Mouse (Mus musculus): Measurements from ENCODE around the gene Srbd1. TPM values are rescaled to one million over a fixed set of nuclear protein-coding genes. Genes with fewer than 3 reads are reported as not detected.

The Srbd1 gene
- polyA plus RNA-seq, 1 experiment = 42.5 TPM

- H3K9ac ChIP-seq (ENCODE audit: low read depth, poor library complexity, severe bottlenecking) = no peak overlapping the region
- no peaks in the 10 kb centered on the region for H3K9me3 ChIP-seq (replicated peaks; ENCODE audit: control insufficient read depth, insufficient read depth, low read length, poor library complexity, severe bottlenecking)
- H3K27me3 ChIP-seq (ENCODE audit: control insufficient read depth, insufficient read depth, low read length, poor library complexity, severe bottlenecking) = no peaks in the 10 kb centered on the region
- peaks cover 4% of the 10 kb centered on the region; the same call in 1 of the 2 replicates for H3K36me3 ChIP-seq (ENCODE audit: control insufficient read depth, insufficient read depth, low read length, poor library complexity, severe bottlenecking)
- no peak overlapping the region for H3K27ac ChIP-seq (ENCODE audit: insufficient read depth, low read length)
- no peaks in the 10 kb centered on the region for H3K4me1 ChIP-seq (ENCODE audit: control insufficient read depth, insufficient read depth, low read length)
- no peak for TF ChIP-seq POLR2A (IDR thresholded peaks at IDR 0.05; ENCODE audit: insufficient read depth, low read length)
- H3K4me3 ChIP-seq (ENCODE audit: low read depth, low read length) = no peak overlapping the region
These were observed 158.8 kb downstream of the Srbd1 start for GRCm38 (mm10) chr17:85986181-85986580.

- TF ChIP-seq CTCF (IDR thresholded peaks at IDR 0.05; ENCODE audit: low read depth, low read length) (no peak), EP300 (IDR thresholded peaks at IDR 0.05; ENCODE audit: insufficient read depth, low read depth, low read length) (no peak), POLR2A (IDR thresholded peaks at IDR 0.05; ENCODE audit: insufficient read depth, low read length) (no peak)
- H3K27me3 ChIP-seq (ENCODE audit: control insufficient read depth, insufficient read depth, low read length, poor library complexity, severe bottlenecking) = no peaks in the 10 kb centered on the region
- no peaks in the 10 kb centered on the region for H3K9me3 ChIP-seq (replicated peaks; ENCODE audit: control insufficient read depth, insufficient read depth, low read length, poor library complexity, severe bottlenecking)
These were observed 159.8 kb downstream of the Srbd1 start for GRCm38 (mm10) chr17:85985131-85985530.

GRCm38 (mm10) chr17:85982271-85982670 lies 162.7 kb downstream of the Srbd1 start:
- Histone ChIP-seq H3K9me3 (replicated peaks; ENCODE audit: control insufficient read depth, insufficient read depth, low read length, poor library complexity, severe bottlenecking) (no peaks in the 10 kb centered on the region), H3K36me3 (ENCODE audit: control insufficient read depth, insufficient read depth, low read length, poor library complexity, severe bottlenecking) (peaks cover 3% of the 10 kb centered on the region; the same call in 1 of the 2 replicates), H3K27me3 (ENCODE audit: control insufficient read depth, insufficient read depth, low read length, poor library complexity, severe bottlenecking) (no peaks in the 10 kb centered on the region), H3K9ac (ENCODE audit: low read depth, poor library complexity, severe bottlenecking) (no peak overlapping the region), H3K4me1 (ENCODE audit: control insufficient read depth, insufficient read depth, low read length) (no peaks in the 10 kb centered on the region), H3K4me3 (ENCODE audit: low read depth, low read length) (no peak overlapping the region), H3K27ac (ENCODE audit: insufficient read depth, low read length) (no peak overlapping the region)
- TF ChIP-seq CTCF (IDR thresholded peaks at IDR 0.05; ENCODE audit: low read depth, low read length) = no peak
- no peak for TF ChIP-seq POLR2A (IDR thresholded peaks at IDR 0.05; ENCODE audit: insufficient read depth, low read length)
- no peak for TF ChIP-seq EP300 (IDR thresholded peaks at IDR 0.05; ENCODE audit: insufficient read depth, low read depth, low read length)

More at GRCm38 (mm10) chr17:85985131-85985530, 159.8 kb downstream of the Srbd1 start:
- no peak overlapping the region for H3K4me3 ChIP-seq (ENCODE audit: low read depth, low read length)
- peaks cover 4% of the 10 kb centered on the region; the same call in 1 of the 2 replicates for H3K36me3 ChIP-seq (ENCODE audit: control insufficient read depth, insufficient read depth, low read length, poor library complexity, severe bottlenecking)
- no peak overlapping the region for H3K9ac ChIP-seq (ENCODE audit: low read depth, poor library complexity, severe bottlenecking)
- no peak overlapping the region for H3K27ac ChIP-seq (ENCODE audit: insufficient read depth, low read length)
- H3K4me1 ChIP-seq (ENCODE audit: control insufficient read depth, insufficient read depth, low read length) = no peaks in the 10 kb centered on the region

- H3K27ac ChIP-seq (ENCODE audit: insufficient read depth, low read length) = no peak overlapping the region
- no peak overlapping the region for H3K4me3 ChIP-seq (ENCODE audit: low read depth, low read length)
- no peaks in the 10 kb centered on the region for H3K4me1 ChIP-seq (ENCODE audit: control insufficient read depth, insufficient read depth, low read length)
- H3K9ac ChIP-seq (ENCODE audit: low read depth, poor library complexity, severe bottlenecking) = no peak overlapping the region
- TF ChIP-seq POLR2A (IDR thresholded peaks at IDR 0.05; ENCODE audit: insufficient read depth, low read length) (no peak), CTCF (IDR thresholded peaks at IDR 0.05; ENCODE audit: low read depth, low read length) (no peak), EP300 (IDR thresholded peaks at IDR 0.05; ENCODE audit: insufficient read depth, low read depth, low read length) (no peak)
- H3K27me3 ChIP-seq (ENCODE audit: control insufficient read depth, insufficient read depth, low read length, poor library complexity, severe bottlenecking) = no peaks in the 10 kb centered on the region
- peaks cover 3% of the 10 kb centered on the region; the same call in 1 of the 2 replicates for H3K36me3 ChIP-seq (ENCODE audit: control insufficient read depth, insufficient read depth, low read length, poor library complexity, severe bottlenecking)
- H3K9me3 ChIP-seq (replicated peaks; ENCODE audit: control insufficient read depth, insufficient read depth, low read length, poor library complexity, severe bottlenecking) = no peaks in the 10 kb centered on the region
These were observed 163.1 kb downstream of the Srbd1 start for GRCm38 (mm10) chr17:85981869-85982268.

GRCm38 (mm10) chr17:85978876-85979275 lies 166.1 kb downstream of the Srbd1 start:
- H3K27ac ChIP-seq (ENCODE audit: insufficient read depth, low read length) = no peak overlapping the region
- no peaks in the 10 kb centered on the region for H3K4me1 ChIP-seq (ENCODE audit: control insufficient read depth, insufficient read depth, low read length)
- H3K9me3 ChIP-seq (replicated peaks; ENCODE audit: control insufficient read depth, insufficient read depth, low read length, poor library complexity, severe bottlenecking) = no peaks in the 10 kb centered on the region
- H3K36me3 ChIP-seq (ENCODE audit: control insufficient read depth, insufficient read depth, low read length, poor library complexity, severe bottlenecking) = no peaks in the 10 kb centered on the region
- no peak for TF ChIP-seq CTCF (IDR thresholded peaks at IDR 0.05; ENCODE audit: low read depth, low read length)
- TF ChIP-seq EP300 (IDR thresholded peaks at IDR 0.05; ENCODE audit: insufficient read depth, low read depth, low read length) = no peak
- TF ChIP-seq POLR2A (IDR thresholded peaks at IDR 0.05; ENCODE audit: insufficient read depth, low read length) = no peak
- no peak overlapping the region for H3K4me3 ChIP-seq (ENCODE audit: low read depth, low read length)
- no peaks in the 10 kb centered on the region for H3K27me3 ChIP-seq (ENCODE audit: control insufficient read depth, insufficient read depth, low read length, poor library complexity, severe bottlenecking)
- H3K9ac ChIP-seq (ENCODE audit: low read depth, poor library complexity, severe bottlenecking) = no peak overlapping the region

- H3K27ac ChIP-seq (ENCODE audit: insufficient read depth, low read length) = no peak overlapping the region
- H3K9me3 ChIP-seq (replicated peaks; ENCODE audit: control insufficient read depth, insufficient read depth, low read length, poor library complexity, severe bottlenecking) = no peaks in the 10 kb centered on the region
- no peaks in the 10 kb centered on the region for H3K27me3 ChIP-seq (ENCODE audit: control insufficient read depth, insufficient read depth, low read length, poor library complexity, severe bottlenecking)
- no peak overlapping the region for H3K4me3 ChIP-seq (ENCODE audit: low read depth, low read length)
- H3K36me3 ChIP-seq (ENCODE audit: control insufficient read depth, insufficient read depth, low read length, poor library complexity, severe bottlenecking) = no peaks in the 10 kb centered on the region
- TF ChIP-seq EP300 (IDR thresholded peaks at IDR 0.05; ENCODE audit: insufficient read depth, low read depth, low read length) = no peak
- TF ChIP-seq POLR2A (IDR thresholded peaks at IDR 0.05; ENCODE audit: insufficient read depth, low read length) = no peak
- no peak for TF ChIP-seq CTCF (IDR thresholded peaks at IDR 0.05; ENCODE audit: low read depth, low read length)
- no peak overlapping the region for H3K9ac ChIP-seq (ENCODE audit: low read depth, poor library complexity, severe bottlenecking)
- H3K4me1 ChIP-seq (ENCODE audit: control insufficient read depth, insufficient read depth, low read length) = no peaks in the 10 kb centered on the region
These were observed 169.9 kb downstream of the Srbd1 start for GRCm38 (mm10) chr17:85975077-85975476.
